Mouse (Mus musculus) frontal cortex, postnatal 36 days (tissue): Measurements from ENCODE around the gene Rabgap1l.
"Not testable (repeated sequence)": the region's sequence is repeated elsewhere in the genome, so short reads cannot be mapped to it uniquely, and the experiment has no call there.

Source experiments
- DNase-seq, 2 experiments: peaks; one replicate each; pipeline ENCODE4 v3.0.0; 2022; ENCODE audit warnings: low spot score in 2 of 2

The Rabgap1l gene

GRCm38 (mm10) chr1:160703813-160704212 lies 89.2 kb downstream of the Rabgap1l start:
- no peak for DNase-seq

- DNase-seq: peak; percentile 90 to 95
Measured at GRCm38 (mm10) chr1:160693094-160693447, 99.9 kb downstream of the Rabgap1l start.

GRCm38 (mm10) chr1:160692224-160693093 lies 100.6 kb downstream of the Rabgap1l start:
- DNase-seq: no peak

- no peak for DNase-seq
Measured at GRCm38 (mm10) chr1:160691196-160691590, 101.8 kb downstream of the Rabgap1l start.

DNA sequence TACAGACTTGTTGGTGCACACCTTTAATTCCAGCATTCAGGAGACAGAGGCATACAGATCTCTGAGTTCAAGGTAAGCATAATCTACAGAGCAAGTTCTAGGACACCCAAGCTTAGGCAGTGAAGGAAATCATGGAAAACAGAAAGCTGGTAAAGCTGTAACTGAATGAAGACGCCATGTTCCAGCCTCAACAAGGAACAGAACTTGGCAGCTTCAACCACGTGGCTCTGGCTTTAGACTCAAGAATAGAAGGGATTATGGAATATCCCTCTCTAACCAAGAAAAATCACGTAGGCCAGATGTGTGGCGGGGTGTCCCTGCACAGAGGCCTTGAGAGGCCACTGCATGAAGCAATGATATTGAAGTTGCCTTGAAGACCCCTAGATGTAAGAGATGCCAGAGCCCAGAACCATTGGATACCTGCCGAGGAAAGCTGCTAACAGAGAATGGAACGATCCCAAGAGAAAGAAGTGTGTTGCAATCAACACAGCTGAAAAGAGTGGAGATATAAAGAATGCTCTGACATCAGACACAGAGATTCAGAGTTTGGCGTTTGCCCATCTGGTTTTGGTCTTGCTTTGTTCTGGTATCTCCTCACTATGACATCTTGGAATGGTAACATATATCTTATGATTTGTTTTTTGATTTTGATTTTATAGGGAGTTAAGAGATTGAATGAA lies 102.4 kb downstream of the Rabgap1l start:
- DNase-seq: no peak

- no peak for DNase-seq
Measured at GRCm38 (mm10) chr1:160689511-160689910, 103.5 kb downstream of the Rabgap1l start.

DNA sequence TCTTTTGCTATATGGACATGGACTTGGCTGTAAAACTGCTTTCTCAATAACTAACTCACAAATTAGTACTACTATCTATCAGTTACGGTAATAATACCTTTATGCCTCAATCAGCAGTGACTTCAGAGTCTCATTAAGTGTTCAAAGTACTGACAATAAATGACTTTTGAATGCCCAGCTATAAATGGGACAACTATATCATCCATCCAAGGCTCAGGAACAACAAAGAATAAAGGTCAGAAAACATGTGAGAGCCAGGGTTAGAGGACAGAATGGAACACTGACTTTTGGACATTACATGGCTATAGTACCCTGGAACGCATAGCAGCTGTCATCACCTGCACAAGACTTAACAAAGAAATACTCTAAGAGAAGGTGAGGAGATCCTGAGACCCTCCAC lies 108.8 kb downstream of the Rabgap1l start:
- no peak for DNase-seq

DNA sequence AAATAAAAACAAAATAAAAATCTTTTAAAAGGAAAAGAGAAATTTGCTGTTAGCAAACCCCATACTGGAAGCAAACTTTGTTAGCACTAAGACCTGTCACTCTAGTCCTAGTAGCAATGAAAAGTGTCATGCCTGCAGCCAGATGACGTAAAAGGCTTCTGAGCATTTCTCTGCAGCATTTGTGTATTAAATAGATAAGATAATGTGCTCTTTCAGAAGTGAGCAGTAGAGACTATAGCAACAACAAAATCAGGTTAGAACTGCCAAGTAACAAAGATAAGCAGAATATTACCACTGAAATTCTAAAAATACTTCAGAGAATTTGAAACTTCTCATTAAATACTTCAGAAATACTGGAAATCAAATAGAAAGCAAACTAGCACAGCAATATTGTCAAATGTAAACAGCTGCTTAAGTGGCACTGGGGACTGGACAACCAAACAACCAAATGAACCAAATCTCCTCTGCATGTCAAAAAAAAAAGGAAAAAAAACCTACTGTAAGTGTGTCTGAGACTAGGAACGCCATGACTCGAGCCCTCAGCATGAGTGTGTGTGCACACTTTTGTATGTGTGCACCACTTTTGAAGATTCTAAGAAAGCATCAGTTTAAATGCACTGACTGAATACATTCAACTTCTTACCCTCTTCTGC lies 111.5 kb downstream of the Rabgap1l start:
- DNase-seq: no peak

GRCm38 (mm10) chr1:160674763-160675162 lies 118.2 kb downstream of the Rabgap1l start:
- no peak for DNase-seq

GRCm38 (mm10) chr1:160672088-160672814 lies 120.8 kb downstream of the Rabgap1l start:
- peak in 1 of 2 experiments; percentile 19 for DNase-seq

- DNase-seq: no peak
Measured at GRCm38 (mm10) chr1:160655806-160656470, 137.1 kb downstream of the Rabgap1l start.

DNA sequence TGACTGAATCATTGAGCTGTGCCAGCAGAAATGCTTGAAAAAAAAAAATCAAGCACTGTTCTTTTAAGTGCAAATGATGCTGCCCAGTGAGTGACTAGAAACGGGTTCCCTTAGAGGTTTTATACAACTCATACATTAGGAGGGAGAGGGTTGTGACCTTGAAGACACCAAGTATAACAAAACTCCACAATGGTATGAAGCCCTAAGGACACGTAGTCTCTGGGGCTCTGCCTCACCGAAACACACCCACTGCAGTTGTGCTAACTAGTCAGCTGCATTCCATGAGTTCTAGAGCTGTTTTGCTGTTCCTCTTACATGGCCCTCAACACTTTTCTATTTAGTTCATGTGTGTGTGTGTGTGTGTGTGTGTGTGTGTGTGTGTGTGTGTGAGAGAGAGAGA lies 141.3 kb downstream of the Rabgap1l start:
- no peak for DNase-seq

- no peak for DNase-seq
Measured at GRCm38 (mm10) chr1:160645416-160645815, 147.6 kb downstream of the Rabgap1l start.

- DNase-seq: peak in 1 of 2 experiments; percentile 21
Measured at GRCm38 (mm10) chr1:160628213-160628932, 164.6 kb downstream of the Rabgap1l start.

- not testable (repeated sequence) for DNase-seq
Measured at GRCm38 (mm10) chr1:160624354-160625120, 168.5 kb downstream of the Rabgap1l start.

- DNase-seq: no peak
Measured at GRCm38 (mm10) chr1:160618201-160618600, 174.8 kb downstream of the Rabgap1l start.

DNA sequence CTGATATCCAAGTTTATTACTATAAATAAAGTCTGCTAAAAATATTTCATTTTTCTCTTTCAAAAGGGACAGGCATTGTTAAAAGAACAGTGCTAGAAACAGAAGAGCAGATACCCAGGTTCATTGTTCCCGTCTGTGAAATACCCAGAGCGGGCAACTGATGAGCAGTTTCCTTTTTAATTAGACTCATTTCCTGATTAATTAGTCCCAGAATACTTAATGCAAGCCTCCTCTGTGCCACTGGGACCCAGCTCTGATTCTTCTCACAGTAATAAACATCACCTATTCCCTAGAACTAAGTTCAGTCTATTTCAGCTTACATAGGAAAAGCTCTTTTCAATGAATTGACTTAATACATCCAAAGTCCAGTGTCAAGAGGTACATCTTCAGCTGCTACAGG lies 186.6 kb downstream of the Rabgap1l start:
- DNase-seq: no peak

- DNase-seq: not testable (repeated sequence)
Measured at GRCm38 (mm10) chr1:160603312-160603711, 189.7 kb downstream of the Rabgap1l start.

DNA sequence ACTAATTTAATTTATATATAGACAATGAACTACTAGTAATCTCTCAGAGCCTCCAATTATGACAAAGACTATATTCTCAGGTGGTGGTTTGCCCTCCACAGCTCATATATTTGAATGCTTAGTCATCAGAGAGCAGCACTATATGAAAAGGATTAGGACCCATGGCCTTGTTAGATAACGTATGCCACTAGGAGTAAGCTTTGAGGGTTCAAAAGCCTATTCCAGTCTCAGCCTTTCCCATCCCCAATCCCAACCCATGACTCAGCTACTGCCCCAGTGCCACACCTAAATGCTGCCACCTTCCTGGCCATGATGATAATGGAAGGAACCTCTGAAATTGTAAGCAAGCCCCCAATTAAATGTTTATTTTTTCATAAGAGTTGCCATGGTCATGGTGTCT lies 195.6 kb downstream of the Rabgap1l start:
- DNase-seq: no peak

DNA sequence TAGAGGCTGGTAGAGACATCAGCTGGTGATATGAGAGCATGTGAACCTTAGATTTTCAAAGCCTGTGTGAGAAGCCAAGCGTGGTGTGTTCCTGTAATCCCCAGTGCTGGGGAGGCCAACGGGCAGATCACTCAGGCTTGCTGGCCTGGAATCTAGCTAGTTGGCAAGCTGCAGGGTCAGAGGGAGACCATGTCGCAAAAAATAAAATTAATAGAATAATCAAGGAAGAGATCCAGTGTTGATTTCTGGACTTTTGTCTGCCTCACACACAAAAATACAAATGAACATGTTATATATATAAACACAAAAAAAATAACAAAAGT lies 196.1 kb downstream of the Rabgap1l start:
- no peak for DNase-seq
